Mouse (Mus musculus) granulocyte monocyte progenitor cell, adult 5-6 weeks (primary cell): Measurements from ENCODE around the gene Pqlc2. TPM values are rescaled to one million over a fixed set of nuclear protein-coding genes. Genes with fewer than 3 reads are reported as not detected.

Experiments used
- ATAC-seq: replicated peaks from 2 replicates; pipeline ENCODE4 v1.8.0; 2016; ENCODE audit warnings: mild to moderate bottlenecking, moderate TSS enrichment, inconsistent platforms; ENCODE audit not compliant: poor library complexity, severe bottlenecking
- total RNA-seq, 2 experiments: library from RNA; stranded (forward) in 1 of 2; stranded (reverse) in 1 of 2; fragments of 200-712, 200-1000 nt in 1 of 2; fragments of >200 nt in 1 of 2; fragmentation: Nextera tagmentation in 1 of 2; gene quantifications; 2 replicates each; pipeline ENCODE4 v1.2.3; 2014 to 2017

Gene Pqlc2
- total RNA-seq (2014; fragmentation: Nextera tagmentation) (5.4 and 7.7 TPM in 2 replicates), total RNA-seq (2017) (2.3 and 3.5 TPM in 2 replicates)

GRCm38 (mm10) chr4:139310171-139310898 lies at the start of gene Pqlc2, which contains the start of gene Akr7a5:
Gene Pqlc2 (minus strand): TSS chr4:139310708.
Gene Akr7a5 (plus strand): TSS chr4:139310744.
- ATAC-seq, result peak; percentile 65

GRCm38 (mm10) chr4:139357211-139357610 lies 46.7 kb upstream of the Pqlc2 start:
- no peak for ATAC-seq

- peak; percentile 25 for ATAC-seq
These were observed 42.3 kb upstream of the Pqlc2 start for GRCm38 (mm10) chr4:139352832-139353231.

GRCm38 (mm10) chr4:139351931-139352711 lies 41.6 kb upstream of the Pqlc2 start, which contains the start of the genes Mrto4, Emc1 and Ubr4:
Gene Mrto4 (minus strand): TSS chr4:139352576.
Gene Emc1 (plus strand): TSS chr4:139352587.
Gene Ubr4 (plus strand): TSS chr4:139352609.
- peak; percentile 96 for ATAC-seq

- ATAC-seq, result no peak
These were observed 35.0 kb upstream of the Pqlc2 start for GRCm38 (mm10) chr4:139345416-139346019.

- peak; percentile 43 for ATAC-seq
These were observed 33.2 kb upstream of the Pqlc2 start for GRCm38 (mm10) chr4:139343718-139344117.

- ATAC-seq, result no peak; the same call in 1 of the 2 replicates
These were observed 31.2 kb upstream of the Pqlc2 start for GRCm38 (mm10) chr4:139341556-139342233.

- peak; percentile 75 for ATAC-seq
These were observed 30.3 kb upstream of the Pqlc2 start for GRCm38 (mm10) chr4:139340835-139341234.

GRCm38 (mm10) chr4:139338145-139338544 lies 27.6 kb upstream of the Pqlc2 start:
- ATAC-seq, result no peak

GRCm38 (mm10) chr4:139336822-139337483 lies 26.4 kb upstream of the Pqlc2 start:
- ATAC-seq, result peak; percentile 80

GRCm38 (mm10) chr4:139335507-139335906 lies 25.0 kb upstream of the Pqlc2 start:
- no peak for ATAC-seq

GRCm38 (mm10) chr4:139334631-139335295 lies 24.3 kb upstream of the Pqlc2 start:
- ATAC-seq, result no peak

GRCm38 (mm10) chr4:139330605-139331004 lies 20.1 kb upstream of the Pqlc2 start:
- ATAC-seq, result peak; percentile 100

- ATAC-seq, result no peak
These were observed 9.2 kb upstream of the Pqlc2 start for GRCm38 (mm10) chr4:139319740-139320139.

GRCm38 (mm10) chr4:139318449-139318848 lies 7.9 kb upstream of the Pqlc2 start:
- ATAC-seq, result no peak

- no peak for ATAC-seq
These were observed 2.1 kb upstream of the Pqlc2 start for GRCm38 (mm10) chr4:139312632-139313031.

GRCm38 (mm10) chr4:139311707-139312106 lies 1.2 kb upstream of the Pqlc2 start:
- ATAC-seq, result no peak

- no peak for ATAC-seq
These were observed 592 bp upstream of the Pqlc2 start for GRCm38 (mm10) chr4:139310899-139311701.
